Mouse (Mus musculus) heart, embryonic 14.5 days (tissue): ENCODE data around the gene Clcnkb. TPM values are rescaled to one million over a fixed set of nuclear protein-coding genes. Genes with fewer than 3 reads are reported as not detected.

Experiments used
- ATAC-seq: fragments of 200-750 bp; cut with Nextera tagmentation; 2 replicates; pipeline ENCODE4 v1.8.0; 2017; ENCODE audit warnings: low read depth, moderate TSS enrichment; ENCODE audit not compliant: insufficient number of reproducible peaks, insufficient read depth, low FRiP score
- H3K27ac ChIP-seq, 2 experiments: fragments of 200-500 bp in 1 of 2; fragments of 300-500 bp in 1 of 2; sonication (generic) in 1 of 2; replicated peaks in 1 of 2; 2 replicates each; pipeline ENCODE4 v1.5.1; 2012 to 2014; ENCODE audit warnings: low read depth in 2 of 2, low read length in 2 of 2, control low read depth in 1 of 2, mild to moderate bottlenecking in 1 of 2, mixed read lengths in 1 of 2; ENCODE audit not compliant: control insufficient read depth in 1 of 2, insufficient read depth in 1 of 2
- H3K27me3 ChIP-seq: fragments of 300-500 bp; sonication (generic); 2 replicates; pipeline ENCODE4 v1.6.1; 2014; ENCODE audit warnings: mild to moderate bottlenecking, low read length, control low read depth; ENCODE audit not compliant: control insufficient read depth, insufficient read depth
- H3K36me3 ChIP-seq: fragments of 300-500 bp; sonication (generic); 2 replicates; pipeline ENCODE4 v1.6.1; 2014; ENCODE audit warnings: mild to moderate bottlenecking, control low read depth, low read length, mixed read lengths; ENCODE audit not compliant: control insufficient read depth, insufficient read depth
- H3K4me1 ChIP-seq, 2 experiments: fragments of 200-500 bp in 1 of 2; fragments of 300-500 bp in 1 of 2; sonication (generic) in 1 of 2; 2 replicates each; pipeline ENCODE4 v1.6.1; 2012 to 2014; ENCODE audit warnings: low read length in 2 of 2, control low read depth in 1 of 2, mixed read lengths in 1 of 2; ENCODE audit not compliant: control insufficient read depth in 2 of 2, insufficient read depth in 2 of 2
- H3K4me2 ChIP-seq: fragments of 300-500 bp; sonication (generic); 2 replicates; pipeline ENCODE4 v1.6.1; 2014; ENCODE audit warnings: mild to moderate bottlenecking, low read length
- H3K4me3 ChIP-seq, 2 experiments: fragments of 200-500 bp in 1 of 2; fragments of 300-500 bp in 1 of 2; sonication (generic) in 1 of 2; 2 replicates each; pipeline ENCODE4 v1.5.1; 2012 to 2014; ENCODE audit warnings: low read length in 2 of 2, mild to moderate bottlenecking in 2 of 2, control low read depth in 1 of 2, low read depth in 1 of 2, moderate library complexity in 1 of 2; ENCODE audit not compliant: control insufficient read depth in 1 of 2, insufficient read depth in 1 of 2
- H3K9ac ChIP-seq: fragments of 300-500 bp; sonication (generic); 2 replicates; pipeline ENCODE4 v1.6.1; 2014; ENCODE audit warnings: mild to moderate bottlenecking, low read length
- H3K9me3 ChIP-seq: fragments of 300-500 bp; sonication (generic); 2 replicates; pipeline ENCODE4 v1.6.1; 2016; ENCODE audit warnings: low read length, control low read depth; ENCODE audit not compliant: control insufficient read depth
- WGBS: fragments of 180-500 bp; shearing (Covaris S2); extraction: QIAGEN DNeasy Blood & Tissue Kit; methylation state at CpG from one replicate; pipeline ENCODE4 v1.1.7; 2014; 5-methylcytosine and 5-hydroxymethylcytosine counted together
- polyA plus RNA-seq: library from polyadenylated mRNA; unstranded; fragments of >200 nt; fragmentation: Nextera tagmentation; extraction: Ambion mirVana; gene quantifications from 2 replicates; pipeline ENCODE4 v1.2.1, GENCODE M21; 2014

Gene Clcnkb
- polyA plus RNA-seq, 1 experiment from 2014 or later = 1.1 TPM

DNA sequence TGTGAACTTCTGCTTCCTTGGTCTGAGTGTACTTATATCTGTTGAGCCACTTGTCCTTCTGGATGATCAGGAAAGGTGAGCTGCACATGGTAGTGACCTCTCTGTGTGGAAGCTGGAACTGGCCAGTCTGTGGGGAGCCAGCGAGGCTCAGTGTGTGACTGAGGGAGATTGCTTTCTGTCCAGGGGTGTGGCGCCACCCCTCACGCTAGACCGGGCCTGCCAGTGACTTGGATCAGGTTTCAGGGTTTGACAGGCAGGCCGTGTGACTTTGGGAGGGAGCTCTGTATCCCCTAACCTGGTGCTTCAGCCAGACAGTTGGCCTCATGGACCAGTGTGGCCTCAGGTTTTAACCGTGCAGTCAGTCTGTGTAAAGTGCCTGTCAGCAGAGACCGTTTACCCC, 42.4 kb upstream of the Clcnkb start:
- H3K9ac ChIP-seq = peak overlapping the region; percentile 38; the same call in 1 of the 2 replicates
- no peaks in the 10 kb centered on the region for H3K27me3 ChIP-seq
- peaks cover 18% of the 10 kb centered on the region for H3K36me3 ChIP-seq
- WGBS = 18% methylated on average over 7 of the region's 7 CpGs
- H3K4me1 ChIP-seq = peaks cover 2 to 13% of the 10 kb centered on the region in 2 experiments; a peak in 2 of 4 replicates
- peak; percentile 65; the same call in 1 of the 2 replicates for ATAC-seq
- H3K4me3 ChIP-seq = no peak overlapping the region
- peak overlapping the region in 1 of 2 experiments; percentile 31; a peak in 1 of 4 replicates for H3K27ac ChIP-seq
- H3K9me3 ChIP-seq = no peaks in the 10 kb centered on the region
- H3K4me2 ChIP-seq = no peak overlapping the region

DNA sequence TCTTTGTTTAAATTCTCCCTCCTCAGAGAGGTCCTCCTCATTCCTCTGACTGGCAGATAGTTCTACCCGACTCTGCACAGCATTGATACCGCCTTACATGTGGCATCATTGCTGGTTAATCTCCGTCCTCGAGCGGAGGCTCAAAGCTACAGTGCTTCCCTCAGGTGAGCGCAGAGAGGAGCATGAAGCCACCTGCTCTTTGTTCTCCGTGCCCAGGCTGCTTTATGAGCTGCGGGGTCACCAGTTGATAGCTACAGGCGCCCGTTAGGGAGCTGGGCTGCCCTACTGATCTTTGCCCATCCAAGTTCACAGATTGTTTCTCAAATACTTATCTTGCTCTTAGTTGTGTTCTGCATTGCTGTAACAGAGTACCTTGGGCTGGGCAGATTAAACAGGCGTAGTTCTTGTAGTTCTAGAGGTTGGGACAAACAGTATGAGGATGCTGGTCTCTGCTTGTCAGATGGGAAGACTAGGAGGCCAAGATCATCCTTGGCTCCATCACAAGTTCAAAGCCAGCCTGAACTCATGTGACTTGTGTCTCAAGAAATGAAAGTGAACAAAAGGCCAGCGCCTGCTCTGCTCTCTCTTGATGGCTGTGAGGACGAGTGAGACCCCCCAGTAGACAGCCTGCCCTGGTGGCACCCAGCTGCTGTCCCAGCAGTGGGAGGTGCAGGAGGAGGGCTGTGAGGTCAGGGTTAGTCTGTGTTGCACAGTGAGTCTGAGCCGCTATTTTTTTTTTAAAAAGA, 40.6 kb upstream of the Clcnkb start:
- peaks cover 16% of the 10 kb centered on the region for H3K36me3 ChIP-seq
- no peak for ATAC-seq
- 93% methylated on average over 14 of the region's 14 CpGs for WGBS
- H3K27me3 ChIP-seq = no peaks in the 10 kb centered on the region
- no peak overlapping the region for H3K9ac ChIP-seq
- H3K9me3 ChIP-seq = no peaks in the 10 kb centered on the region
- no peak overlapping the region for H3K4me2 ChIP-seq
- H3K4me3 ChIP-seq = no peak overlapping the region
- peaks cover 2 to 13% of the 10 kb centered on the region in 2 experiments; a peak in 2 of 4 replicates for H3K4me1 ChIP-seq
- no peak overlapping the region for H3K27ac ChIP-seq

DNA sequence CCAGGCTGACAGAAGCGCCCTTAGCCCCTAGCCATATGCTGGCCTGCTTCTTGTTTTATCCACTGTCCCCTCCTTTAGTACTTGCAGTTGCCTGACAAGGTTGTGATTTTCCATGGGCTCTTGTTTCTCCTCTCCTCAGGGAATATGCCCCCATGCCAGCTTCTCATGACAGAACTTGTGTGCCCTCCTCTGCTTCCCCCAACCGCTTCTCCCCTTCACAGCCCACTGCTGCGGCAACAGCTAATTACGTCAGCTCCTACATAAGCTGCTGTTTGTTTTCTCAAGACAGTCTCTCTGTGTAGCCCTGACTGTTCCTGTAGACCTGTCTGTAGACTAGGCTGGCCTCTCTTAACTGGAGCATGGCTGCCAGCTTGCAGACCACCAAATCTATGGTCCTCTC, 39.7 kb upstream of the Clcnkb start:
- H3K9me3 ChIP-seq = no peaks in the 10 kb centered on the region
- ATAC-seq = no peak
- no peaks in the 10 kb centered on the region for H3K27me3 ChIP-seq
- 79% methylated on average over 4 of the region's 4 CpGs for WGBS
- H3K4me1 ChIP-seq = peaks cover 2 to 13% of the 10 kb centered on the region in 2 experiments; a peak in 2 of 4 replicates
- no peak overlapping the region for H3K9ac ChIP-seq
- H3K36me3 ChIP-seq = peaks cover 23% of the 10 kb centered on the region
- no peak overlapping the region for H3K4me3 ChIP-seq
- H3K4me2 ChIP-seq = no peak overlapping the region
- no peak overlapping the region for H3K27ac ChIP-seq

DNA sequence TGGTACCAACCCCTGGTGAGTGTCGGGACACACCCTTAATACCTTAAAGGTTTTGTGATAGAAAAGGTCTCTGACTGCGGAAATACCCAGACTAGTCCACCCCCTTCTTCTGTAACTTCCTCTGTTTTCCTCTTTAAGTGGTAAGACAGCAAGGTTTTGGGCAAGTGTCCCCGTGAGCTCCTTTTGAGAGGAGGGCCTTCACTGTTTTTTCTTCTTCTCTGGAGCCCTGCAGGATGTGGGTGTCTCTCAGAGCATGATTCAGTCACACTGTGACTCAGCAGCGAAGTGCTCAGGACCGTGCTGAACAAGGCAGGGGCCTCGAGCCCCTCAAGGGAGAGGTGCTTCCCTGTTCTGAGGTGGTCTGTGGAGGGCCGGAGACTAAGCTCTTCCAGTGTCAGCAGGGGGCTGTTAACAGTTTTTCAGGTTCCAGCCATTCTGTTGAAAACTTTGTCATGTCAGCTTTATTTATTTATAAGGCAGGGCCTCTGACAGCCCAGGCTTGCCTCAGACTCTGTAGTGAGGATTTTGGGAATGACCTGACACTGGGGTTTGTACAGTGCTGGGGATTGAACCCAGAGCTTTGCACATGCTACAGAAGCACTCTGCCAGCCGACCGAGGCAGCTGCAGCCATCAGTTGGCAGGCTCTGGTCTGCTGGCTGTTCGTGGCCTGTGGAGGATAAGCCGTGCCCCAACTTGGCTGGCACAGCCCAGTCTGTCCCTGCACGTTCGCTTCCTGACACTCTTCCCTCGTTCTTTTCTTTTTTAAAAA, 39.0 kb upstream of the Clcnkb start:
- Histone ChIP-seq H3K27me3 (no peaks in the 10 kb centered on the region), H3K27ac (no peak overlapping the region), H3K4me2 (no peak overlapping the region), H3K4me1 (peaks cover 2 to 13% of the 10 kb centered on the region in 2 experiments; a peak in 2 of 4 replicates), H3K36me3 (peaks cover 23% of the 10 kb centered on the region), H3K9ac (no peak overlapping the region), H3K4me3 (no peak overlapping the region), H3K9me3 (no peaks in the 10 kb centered on the region)
- WGBS = 71% methylated on average over 14 of the region's 14 CpGs
- ATAC-seq = no peak

DNA sequence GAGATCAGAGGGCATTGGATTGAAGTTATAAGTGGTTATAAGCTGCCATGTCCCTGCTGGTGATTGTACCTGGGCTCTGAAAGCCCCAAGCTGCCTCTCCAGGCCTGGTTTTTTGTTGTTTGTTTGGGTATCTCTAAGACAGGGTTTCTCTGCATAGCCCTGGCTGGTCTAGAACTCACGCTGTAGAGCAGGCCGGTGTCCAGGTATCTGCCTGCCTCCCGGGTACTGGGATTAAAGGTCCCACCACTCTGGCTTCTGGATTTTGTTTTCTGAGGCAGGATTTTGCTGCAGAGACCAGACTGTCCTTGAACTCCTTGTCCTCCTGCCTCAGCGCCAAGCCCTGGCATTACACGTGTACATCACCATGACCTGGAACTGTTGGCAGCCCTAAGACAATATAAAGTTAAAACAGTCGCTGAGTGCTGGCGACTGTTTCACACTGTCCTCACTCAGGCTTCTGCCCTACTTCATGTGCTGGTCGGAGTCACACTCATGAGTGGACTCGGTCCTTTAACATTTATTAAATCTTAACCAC, 36.2 kb upstream of the Clcnkb start:
- WGBS = 94% methylated on average over 9 of the region's 9 CpGs
- ATAC-seq = no peak
- H3K27me3 ChIP-seq = no peaks in the 10 kb centered on the region
- no peaks in the 10 kb centered on the region for H3K4me1 ChIP-seq
- H3K4me2 ChIP-seq = no peak overlapping the region
- H3K36me3 ChIP-seq = peaks cover 45% of the 10 kb centered on the region
- H3K4me3 ChIP-seq = no peak overlapping the region
- H3K9ac ChIP-seq = no peak overlapping the region
- no peak overlapping the region for H3K27ac ChIP-seq
- no peaks in the 10 kb centered on the region for H3K9me3 ChIP-seq

DNA sequence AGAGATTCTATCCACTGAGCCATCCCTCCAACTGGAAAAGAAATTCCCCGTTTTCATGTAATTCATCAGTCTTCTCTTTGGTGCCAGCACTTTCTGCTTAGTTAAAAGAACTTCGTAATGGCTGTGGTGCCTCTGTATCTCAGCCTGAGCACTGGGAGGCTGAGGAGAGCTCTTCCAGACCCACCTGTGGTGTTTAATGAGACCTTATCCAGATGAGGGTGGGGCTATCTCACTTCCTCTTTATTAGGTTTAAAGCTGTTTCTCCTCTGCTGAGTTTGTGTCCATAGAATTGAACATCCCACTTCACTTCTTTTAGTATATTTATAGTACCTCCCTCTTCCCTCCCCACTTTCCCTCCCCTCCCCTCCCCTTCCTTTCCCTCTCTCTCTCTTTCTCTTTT, 35.4 kb upstream of the Clcnkb start:
- Histone ChIP-seq H3K27ac (no peak overlapping the region), H3K9ac (no peak overlapping the region), H3K4me3 (no peak overlapping the region), H3K9me3 (no peaks in the 10 kb centered on the region), H3K27me3 (no peaks in the 10 kb centered on the region), H3K36me3 (peaks cover 49% of the 10 kb centered on the region), H3K4me1 (no peaks in the 10 kb centered on the region; a peak in 2 of 4 replicates), H3K4me2 (no peak overlapping the region)
- 84% methylated on average over 2 of the region's 2 CpGs for WGBS
- ATAC-seq = no peak

DNA sequence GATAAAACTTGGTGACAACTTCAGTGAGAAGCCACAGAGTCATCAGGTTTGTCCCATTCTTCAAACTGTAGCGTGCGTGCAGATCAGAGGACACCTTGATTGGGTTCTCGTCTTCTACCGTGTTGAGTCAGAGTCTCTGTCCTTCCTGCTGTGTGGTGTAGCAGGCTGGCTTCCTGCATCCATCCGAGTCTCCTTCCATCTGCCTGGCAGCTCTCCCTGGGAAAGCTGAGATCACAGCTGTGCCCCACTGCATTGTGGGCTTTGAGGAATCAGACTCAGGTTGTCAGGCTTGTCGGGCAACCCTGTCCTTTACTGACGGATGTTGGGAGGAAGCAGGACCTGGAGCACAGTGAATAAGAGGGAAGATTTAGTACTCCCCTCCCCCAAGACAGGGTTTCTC, 30.4 kb upstream of the Clcnkb start:
- H3K4me2 ChIP-seq = no peak overlapping the region
- WGBS = 60% methylated on average over 7 of the region's 7 CpGs
- no peak for ATAC-seq

More for the DNA sequence above, 30.4 kb upstream of the Clcnkb start:
- Histone ChIP-seq H3K27me3 (no peaks in the 10 kb centered on the region), H3K27ac (no peak overlapping the region), H3K9me3 (no peaks in the 10 kb centered on the region), H3K4me3 (no peak overlapping the region), H3K36me3 (peaks cover 31% of the 10 kb centered on the region), H3K9ac (no peak overlapping the region), H3K4me1 (peaks cover 7 to 21% of the 10 kb centered on the region in 2 experiments)
